Mouse (Mus musculus) stomach, postnatal 0 days (tissue): ENCODE results near the gene Sla2. TPM values are rescaled to one million over a fixed set of nuclear protein-coding genes. Genes with fewer than 3 reads are reported as not detected.
A peak's percentile ranks its signal among the peaks of the same experiment; 100 is the strongest.

Source experiments
- ATAC-seq: fragments of 200-750 bp; cut with Nextera tagmentation; 2 replicates; pipeline ENCODE4 v1.8.0; 2017; ENCODE audit not compliant: low FRiP score, low TSS enrichment
- DNase-seq: peaks from one replicate; pipeline ENCODE4 v3.0.0-alpha.2; 2016; ENCODE audit warnings: low spot score
- H3K27ac ChIP-seq: fragments of 300-500 bp; sonication (generic); replicated peaks from 2 replicates; pipeline ENCODE4 v1.5.1; 2014; ENCODE audit warnings: mild to moderate bottlenecking, control low read depth
- H3K27me3 ChIP-seq: fragments of 300-500 bp; sonication (generic); 2 replicates; pipeline ENCODE4 v1.6.1; 2014; ENCODE audit warnings: low read length; ENCODE audit not compliant: control insufficient read depth, insufficient read depth
- H3K36me3 ChIP-seq: fragments of 300-500 bp; sonication (generic); 2 replicates; pipeline ENCODE4 v1.6.1; 2014; ENCODE audit warnings: low read length, mixed read lengths; ENCODE audit not compliant: control insufficient read depth, insufficient read depth
- H3K4me1 ChIP-seq: fragments of 300-500 bp; sonication (generic); replicated peaks from 2 replicates; pipeline ENCODE4 v1.6.1; 2014; ENCODE audit warnings: antibody characterized with exemption; ENCODE audit not compliant: control insufficient read depth, insufficient read depth
- H3K4me2 ChIP-seq: fragments of 300-500 bp; sonication (generic); replicated peaks from 2 replicates; pipeline ENCODE4 v1.6.1; 2014; ENCODE audit warnings: low read depth, mild to moderate bottlenecking, control low read depth, moderate library complexity
- H3K4me3 ChIP-seq: fragments of 300-500 bp; sonication (generic); 2 replicates; pipeline ENCODE4 v1.5.1; 2014; ENCODE audit warnings: low read depth, low read length, control low read depth
- H3K9ac ChIP-seq: fragments of 300-500 bp; sonication (generic); 2 replicates; pipeline ENCODE4 v1.6.1; 2014; ENCODE audit warnings: mild to moderate bottlenecking, low read length, control low read depth, mixed read lengths
- H3K9me3 ChIP-seq: fragments of 300-500 bp; sonication (generic); 2 replicates; pipeline ENCODE4 v1.6.1; 2016; ENCODE audit warnings: low read length; ENCODE audit not compliant: control insufficient read depth
- CTCF ChIP-seq: IDR thresholded peaks from 2 replicates; pipeline ENCODE4 v1.5.1; 2016; ENCODE audit warnings: antibody characterized with exemption, low read depth, mild to moderate bottlenecking, moderate library complexity
- EP300 ChIP-seq: optimal IDR thresholded peaks from 2 replicates; pipeline ENCODE3; 2016; ENCODE audit warnings: antibody characterized with exemption
- WGBS: fragments of 180-500 bp; shearing (Covaris S2); extraction: QIAGEN DNeasy Blood & Tissue Kit; methylation state at CpG from one replicate; pipeline ENCODE4 v1.1.7; 2014; 5-methylcytosine and 5-hydroxymethylcytosine counted together
- polyA plus RNA-seq: library from polyadenylated mRNA; unstranded; fragments of >200 nt; fragmentation: Nextera tagmentation; extraction: Ambion mirVana; gene quantifications from 2 replicates; pipeline ENCODE4 v1.2.1, GENCODE M21; 2015

The Sla2 gene
- polyA plus RNA-seq, 1 experiment from 2014 or later, result 0.17 TPM

- no peaks in the 10 kb centered on the region for H3K36me3 ChIP-seq
- peaks cover 22% of the 10 kb centered on the region; the same call in 1 of the 2 replicates for H3K4me1 ChIP-seq
- H3K9ac ChIP-seq, result peak overlapping the region; percentile 86
- H3K27ac ChIP-seq, result peak overlapping the region; percentile 89
- H3K9me3 ChIP-seq, result no peaks in the 10 kb centered on the region
- DNase-seq, result peak; percentile 65
- H3K27me3 ChIP-seq, result no peaks in the 10 kb centered on the region
- WGBS, result 11% methylated on average over 20 of the region's 20 CpGs
- peak overlapping the region; percentile 96 for H3K4me2 ChIP-seq
- no peak for TF ChIP-seq EP300
- TF ChIP-seq CTCF, result peak; percentile 25
- ATAC-seq, result 0 out of 2 replicates have a peak, but pooled peaks have one; percentile 17
- H3K4me3 ChIP-seq, result peak overlapping the region; percentile 76
Observed at GRCm38 (mm10) chr2:156841841-156842706, 44.9 kb downstream of the Sla2 start.

- DNase-seq, result peak; percentile 66
- H3K9ac ChIP-seq, result peak overlapping the region; percentile 86
- H3K4me2 ChIP-seq, result peak overlapping the region; percentile 96
- H3K36me3 ChIP-seq, result no peaks in the 10 kb centered on the region
- peak; percentile 39 for ATAC-seq
- no peaks in the 10 kb centered on the region for H3K27me3 ChIP-seq
- peak overlapping the region; percentile 89 for H3K27ac ChIP-seq
- peak; percentile 36; the same call in 1 of the 2 replicates for TF ChIP-seq CTCF
- no peak for TF ChIP-seq EP300
- peaks cover 22% of the 10 kb centered on the region; the same call in 1 of the 2 replicates for H3K4me1 ChIP-seq
- under 1% methylated on average over 41 of the region's 42 CpGs for WGBS
- H3K4me3 ChIP-seq, result peak overlapping the region; percentile 76
- no peaks in the 10 kb centered on the region for H3K9me3 ChIP-seq
Observed at GRCm38 (mm10) chr2:156841028-156841840, 45.8 kb downstream of the Sla2 start.

GRCm38 (mm10) chr2:156840301-156841027 lies 46.5 kb downstream of the Sla2 start:
- peaks cover 18% of the 10 kb centered on the region; the same call in 1 of the 2 replicates for H3K4me1 ChIP-seq
- no peaks in the 10 kb centered on the region for H3K9me3 ChIP-seq
- ATAC-seq (peak; percentile 22), DNase-seq (peak; percentile 51)
- peak overlapping the region; percentile 89 for H3K27ac ChIP-seq
- under 1% methylated on average over 33 of the region's 79 CpGs for WGBS
- H3K4me2 ChIP-seq, result peak overlapping the region; percentile 96
- peak overlapping the region; percentile 76 for H3K4me3 ChIP-seq
- TF ChIP-seq CTCF (no peak), EP300 (no peak)
- no peaks in the 10 kb centered on the region for H3K27me3 ChIP-seq
- no peaks in the 10 kb centered on the region for H3K36me3 ChIP-seq
- H3K9ac ChIP-seq, result peak overlapping the region; percentile 86

GRCm38 (mm10) chr2:156839319-156840191 lies 47.4 kb downstream of the Sla2 start, which contains the start of gene Tgif2:
Gene Tgif2, plus strand, starts transcription at chr2:156840007.
- peak within 1 kb of the TSS; percentile 86 for H3K9ac ChIP-seq
- H3K36me3 ChIP-seq, result no peaks in the 10 kb centered on the region
- no peaks in the 10 kb centered on the region for H3K27me3 ChIP-seq
- no peaks in the 10 kb centered on the region for H3K9me3 ChIP-seq
- DNase-seq (peak; percentile 85), ATAC-seq (peak; percentile 80)
- peak; percentile 31 for TF ChIP-seq EP300
- TF ChIP-seq CTCF, result no peak
- H3K4me1 ChIP-seq, result peaks cover 13% of the 10 kb centered on the region; the same call in 1 of the 2 replicates
- peak within 1 kb of the TSS; percentile 76 for H3K4me3 ChIP-seq
- WGBS, result 5% methylated on average over 50 of the region's 61 CpGs
- H3K27ac ChIP-seq, result peak within 1 kb of the TSS; percentile 89
- H3K4me2 ChIP-seq, result peak within 1 kb of the TSS; percentile 96
